Mouse (Mus musculus) embryo, embryonic 11.5 days (tissue): Measurements from ENCODE around the gene Ryr2.

ENCODE experiments used
- DNase-seq: peaks from one replicate; pipeline ENCODE4 v3.0.0-alpha.2; 2012; ENCODE audit warnings: low read depth, low spot score

Ryr2 gene

DNA sequence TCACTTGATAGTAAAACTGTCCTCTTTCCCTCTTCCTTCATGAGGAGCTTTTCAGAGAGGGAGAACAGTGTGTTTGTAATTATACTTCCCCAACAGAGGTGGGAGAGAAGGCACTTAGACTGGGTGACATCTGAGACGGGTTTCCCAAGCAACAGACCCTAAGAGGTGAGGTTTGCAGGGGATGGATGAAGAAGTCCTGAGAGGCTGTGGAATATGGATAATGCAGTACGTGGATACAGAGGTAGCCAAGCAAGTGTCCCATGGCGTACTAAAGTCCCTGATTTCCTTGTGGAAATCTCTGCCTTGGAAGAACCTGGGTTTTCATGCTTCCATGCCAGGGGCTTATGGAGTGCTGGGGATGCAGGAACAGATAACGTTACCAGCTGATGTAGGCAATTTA, 69.5 kb downstream of the Ryr2 start:
- DNase-seq: no peak

DNA sequence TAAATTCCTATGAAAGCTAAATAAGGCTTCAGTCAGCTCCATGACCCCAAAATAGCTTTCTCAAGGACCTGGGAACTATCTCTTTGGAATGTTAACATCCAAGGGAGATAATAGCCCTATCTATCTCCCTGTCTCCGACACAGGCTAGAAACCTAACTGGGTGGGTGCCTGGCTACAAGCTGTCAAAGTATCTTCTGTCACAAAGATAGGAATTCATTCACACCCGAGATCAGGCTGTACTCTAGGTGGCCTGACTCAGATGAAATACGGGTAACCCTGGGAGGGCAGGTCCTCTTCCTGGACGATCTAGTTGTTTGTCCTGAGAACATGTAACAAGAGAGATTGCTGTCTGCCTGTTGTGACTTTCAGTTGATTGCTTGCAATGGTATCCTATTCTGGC, 69.9 kb downstream of the Ryr2 start:
- DNase-seq: no peak

DNA sequence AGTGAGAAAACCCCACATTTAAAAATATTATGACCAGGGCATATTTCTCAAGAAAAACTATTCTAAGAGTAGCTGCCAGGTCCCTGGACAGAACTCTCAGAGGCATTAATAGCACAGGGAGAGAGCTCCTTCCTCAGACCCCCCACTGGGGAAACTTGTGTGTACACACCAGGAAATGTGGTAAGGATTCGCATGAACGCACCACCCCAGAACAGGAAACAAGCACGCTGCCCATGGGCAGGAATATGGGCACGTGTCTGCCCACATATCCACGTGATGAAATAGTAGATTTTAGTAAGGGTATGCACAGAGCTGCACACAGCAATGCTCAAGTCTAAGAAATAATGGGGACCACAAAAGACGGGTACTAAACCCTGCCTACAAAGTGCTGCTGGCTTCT, 72.8 kb downstream of the Ryr2 start:
- DNase-seq: no peak

DNA sequence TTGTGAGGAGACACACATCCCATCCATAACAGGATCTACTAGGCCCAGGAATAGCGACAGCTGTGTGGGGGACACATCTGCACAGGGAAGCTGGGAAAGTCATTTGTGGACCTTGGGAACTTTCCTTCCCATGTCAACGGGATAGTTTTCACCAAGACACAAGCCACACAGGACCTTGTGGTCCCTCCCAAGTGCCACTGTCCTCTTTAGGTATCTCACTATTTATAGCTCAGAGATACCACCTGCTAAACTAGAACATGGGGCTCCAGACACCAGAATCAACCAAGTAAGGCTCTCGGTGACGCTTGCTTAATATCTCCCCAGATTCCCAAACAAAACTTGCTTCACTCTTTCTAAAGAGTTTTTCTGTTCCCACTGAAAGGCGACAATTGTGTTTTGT, 73.5 kb downstream of the Ryr2 start:
- DNase-seq: no peak

DNA sequence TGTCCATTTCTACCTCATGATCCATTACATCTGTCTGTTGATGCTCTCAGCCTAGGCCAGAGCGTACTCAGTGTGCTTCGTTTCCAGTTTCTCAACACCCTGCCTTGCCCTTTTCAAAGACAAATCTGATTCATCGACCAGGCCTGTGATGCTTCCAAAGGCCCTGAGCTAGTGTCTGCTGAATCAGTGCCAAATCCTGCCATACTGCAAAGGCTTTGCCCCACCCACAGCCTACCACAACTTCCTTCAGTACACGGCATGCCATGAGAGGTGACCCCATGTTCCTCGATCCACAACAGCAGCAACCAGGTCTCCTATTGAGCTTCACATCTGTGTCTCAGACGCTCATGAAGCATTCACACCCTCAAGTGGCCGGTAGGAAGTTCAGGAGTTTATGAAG, 76.9 kb downstream of the Ryr2 start:
- no peak for DNase-seq

DNA sequence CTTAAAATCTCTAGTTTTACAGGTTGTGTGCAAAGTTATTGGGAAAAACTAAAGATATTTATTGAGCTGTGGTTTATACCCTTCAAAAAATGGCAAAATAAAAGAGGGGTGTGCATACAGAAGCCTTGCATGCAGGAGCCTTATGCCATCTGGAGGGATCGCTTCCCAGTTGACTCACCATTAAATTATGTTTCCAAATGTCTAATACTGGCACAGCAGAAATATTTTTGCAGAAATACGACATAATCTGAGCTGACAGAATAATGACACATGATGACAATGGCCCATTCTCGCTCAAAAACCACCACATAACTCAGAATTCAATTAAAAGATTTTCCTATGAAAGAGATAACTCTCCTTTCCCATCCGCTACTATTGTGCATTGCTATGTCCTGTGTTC, 77.4 kb downstream of the Ryr2 start:
- DNase-seq: no peak

DNA sequence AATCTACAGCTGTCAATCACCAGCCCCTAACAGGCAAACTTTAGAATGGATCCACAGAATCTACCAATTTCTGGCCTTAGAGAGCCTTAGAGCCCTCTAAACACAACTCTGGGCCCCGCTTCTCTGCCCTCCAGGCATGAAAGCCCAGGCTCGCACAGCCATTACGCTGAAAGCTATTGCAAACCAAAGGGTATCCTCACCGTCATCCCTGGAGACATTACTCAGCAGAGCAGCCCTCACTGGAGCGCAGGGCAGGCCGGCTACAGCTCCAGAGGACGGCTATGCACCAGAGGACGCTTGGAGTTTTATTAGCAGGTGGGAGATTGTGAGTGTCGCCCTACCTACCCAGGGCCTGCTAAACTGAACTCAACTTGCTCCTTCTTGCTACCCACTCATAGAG, 88.7 kb downstream of the Ryr2 start:
- DNase-seq: no peak

DNA sequence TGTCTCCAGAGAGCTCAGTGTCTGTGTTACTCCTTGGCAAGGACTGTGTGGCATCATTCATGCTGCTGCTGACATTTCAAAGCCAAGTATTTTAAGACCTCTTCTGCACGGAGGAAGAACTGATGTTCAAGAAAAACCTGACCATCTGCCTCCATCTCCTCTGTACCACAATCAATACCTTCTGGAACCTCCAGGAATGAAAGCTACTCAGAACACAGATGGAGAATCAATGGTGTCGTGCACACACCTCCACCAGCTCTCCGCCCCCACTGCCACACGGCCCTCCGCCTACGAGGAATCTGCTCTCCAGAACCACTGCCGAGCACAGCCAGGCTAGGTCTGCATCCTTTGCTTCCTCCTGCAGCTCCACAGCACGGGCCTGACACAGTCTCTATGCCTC, 92.8 kb downstream of the Ryr2 start:
- no peak for DNase-seq

DNA sequence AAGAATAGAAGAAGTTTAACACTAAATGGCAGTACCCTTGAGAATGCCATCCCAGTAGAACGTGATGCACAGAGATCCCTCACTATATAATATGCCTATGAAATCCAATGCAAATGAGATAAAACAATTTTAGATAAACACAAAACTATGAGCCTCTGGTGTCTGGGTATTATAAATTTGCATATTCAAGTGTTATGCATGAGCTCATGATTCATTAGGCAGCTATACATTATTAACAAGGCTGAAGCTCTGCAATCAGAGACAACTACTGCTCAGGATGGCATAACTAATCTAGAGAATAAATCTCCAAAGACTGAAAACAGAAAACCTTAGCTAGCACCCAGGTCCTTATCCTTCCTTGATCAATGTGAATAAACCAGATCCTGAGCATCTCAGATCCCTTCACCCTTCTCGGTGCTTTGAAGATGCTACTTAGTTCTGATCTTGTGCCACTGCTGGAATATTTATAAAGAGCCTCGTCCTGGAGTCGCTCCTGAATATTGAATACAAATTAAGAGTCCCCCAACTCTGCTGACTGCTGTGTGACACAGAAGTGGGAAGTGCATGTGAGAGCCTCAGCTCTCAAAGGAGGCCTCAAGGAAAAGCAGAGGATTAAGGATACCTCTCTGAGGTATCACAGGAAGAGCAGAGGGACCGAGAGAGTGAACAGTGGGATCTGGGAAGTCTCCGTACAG, 97.6 kb downstream of the Ryr2 start:
- DNase-seq: no peak

DNA sequence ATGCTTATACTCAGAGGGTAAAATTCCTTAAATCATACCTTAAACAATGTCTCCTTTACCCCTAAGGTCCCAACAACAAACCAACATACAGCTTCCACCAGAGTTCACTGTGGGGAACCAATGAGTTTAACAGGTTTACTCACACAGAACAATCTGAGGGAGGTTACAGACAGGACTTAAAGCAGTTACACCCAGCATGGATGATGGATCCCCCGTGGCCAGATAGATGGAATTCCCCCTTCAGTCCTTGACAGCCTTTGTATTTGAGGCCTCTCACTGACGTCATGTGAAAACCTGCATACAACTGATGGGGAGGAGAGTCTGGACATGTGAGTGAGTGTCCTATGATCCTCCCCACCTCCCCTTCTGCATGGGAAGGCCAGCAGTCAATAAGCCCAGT, 99.2 kb downstream of the Ryr2 start:
- DNase-seq: no peak

DNA sequence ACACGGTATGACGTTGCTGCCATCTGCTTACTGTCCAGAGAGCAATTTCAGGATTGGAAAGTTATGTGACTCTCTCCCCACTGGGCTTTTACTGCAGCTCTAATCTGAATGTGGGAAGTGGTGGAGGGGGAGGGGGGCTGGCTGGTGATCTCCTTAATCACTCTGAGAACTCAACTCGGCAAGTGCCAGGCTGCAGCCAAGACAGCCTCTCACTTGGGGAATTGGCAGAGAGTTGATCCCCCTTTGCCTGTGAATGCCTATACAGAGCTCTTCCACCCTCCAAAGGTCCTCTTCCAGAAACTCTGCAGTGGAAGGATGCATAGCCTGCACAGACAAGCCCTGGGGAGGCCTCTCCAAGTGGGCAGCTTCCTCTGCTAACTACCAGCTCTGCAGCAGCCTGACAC, 104.9 kb downstream of the Ryr2 start:
- DNase-seq: no peak

DNA sequence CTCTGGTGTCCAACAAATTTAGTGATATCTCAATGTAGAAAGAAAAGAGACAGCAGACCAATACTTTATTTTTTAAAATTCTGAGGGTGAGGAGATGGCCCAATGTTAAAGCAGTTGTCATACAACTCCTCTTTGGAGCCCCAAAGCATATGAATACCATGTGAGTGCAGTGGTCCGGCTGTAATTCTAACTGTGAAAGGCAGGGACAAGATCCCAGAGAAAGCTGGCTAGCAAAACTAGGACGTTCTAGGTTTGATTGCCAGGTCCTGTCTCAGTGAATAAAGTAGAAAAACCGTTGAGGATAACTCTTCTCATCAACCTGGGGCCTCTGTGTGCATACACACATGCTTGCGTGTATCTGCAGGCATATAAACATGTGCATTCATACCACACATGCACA, 106.9 kb downstream of the Ryr2 start:
- no peak for DNase-seq

DNA sequence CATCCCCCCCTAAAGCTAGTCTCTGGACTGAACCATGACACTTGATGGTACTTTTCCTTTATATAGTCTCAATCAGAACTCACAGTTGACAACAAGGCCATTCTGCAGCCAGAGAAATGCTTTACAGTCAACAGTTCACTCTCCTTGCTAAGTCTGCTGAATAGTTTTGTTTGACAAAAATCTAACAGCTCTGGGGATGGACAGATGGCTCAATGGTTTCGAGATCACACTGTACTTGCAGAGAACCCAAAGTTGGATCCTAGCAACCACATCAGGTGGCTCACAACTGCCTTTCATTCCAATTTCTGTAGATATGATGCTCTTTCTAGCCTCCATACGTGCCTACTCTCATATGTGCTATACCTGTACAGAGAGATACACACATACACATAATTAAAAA, 109.4 kb downstream of the Ryr2 start:
- no peak for DNase-seq

DNA sequence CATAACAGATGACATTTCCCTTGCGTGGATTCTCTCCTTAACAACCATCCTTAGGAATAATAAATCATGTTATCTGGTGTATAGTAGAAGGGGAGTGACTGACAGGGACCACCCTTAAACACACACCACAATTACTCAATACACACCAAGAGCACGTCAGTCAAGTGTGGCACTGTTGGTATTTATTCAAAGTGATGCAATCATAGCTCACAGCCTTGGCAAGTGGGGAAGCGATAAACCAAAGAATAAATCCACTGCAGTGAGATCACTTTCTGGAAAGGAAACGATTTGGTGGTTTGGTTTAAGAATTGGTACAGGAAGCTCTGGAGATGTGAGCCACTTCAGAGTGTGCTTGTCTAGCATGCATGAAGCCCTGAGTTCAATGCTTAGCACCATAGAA, 119.2 kb downstream of the Ryr2 start:
- no peak for DNase-seq

DNA sequence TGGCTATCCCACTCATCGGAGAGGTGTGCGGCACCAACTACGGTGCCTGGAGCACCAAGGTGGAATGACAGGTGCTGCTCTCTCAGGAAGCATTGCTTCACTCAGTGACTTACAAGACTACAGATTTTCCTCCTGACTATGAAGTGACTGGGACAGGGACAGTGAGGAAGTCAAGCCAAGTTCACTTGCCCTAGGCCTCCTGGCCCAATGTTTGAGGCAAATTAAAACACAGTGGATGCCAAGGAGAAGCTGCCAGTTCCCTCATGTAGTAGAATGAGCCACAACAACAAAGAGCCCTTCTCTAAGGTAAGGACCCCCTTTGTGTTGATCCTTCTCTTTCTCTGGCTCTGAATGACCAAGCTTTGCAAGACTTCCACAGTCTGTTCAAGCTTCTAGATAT, 121.7 kb downstream of the Ryr2 start:
- no peak for DNase-seq

DNA sequence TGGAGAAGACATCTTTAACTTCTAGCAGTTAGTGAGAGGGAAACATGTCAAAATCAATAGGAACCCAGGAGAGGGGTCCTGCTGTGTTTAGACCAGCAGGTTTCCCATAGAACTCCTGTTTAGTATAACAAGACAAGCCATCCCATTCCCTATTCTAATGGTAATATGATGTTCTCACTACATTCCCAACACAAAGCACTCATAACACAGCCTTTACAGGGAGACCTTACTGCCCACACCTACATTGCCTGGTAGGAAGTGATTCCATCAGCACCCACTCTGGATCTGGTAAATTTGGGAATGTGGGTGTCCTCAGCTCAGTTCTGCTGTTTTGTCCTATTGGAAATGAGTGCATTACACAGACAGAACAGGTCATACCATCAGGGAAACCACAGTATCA, 127.7 kb downstream of the Ryr2 start:
- no peak for DNase-seq

DNA sequence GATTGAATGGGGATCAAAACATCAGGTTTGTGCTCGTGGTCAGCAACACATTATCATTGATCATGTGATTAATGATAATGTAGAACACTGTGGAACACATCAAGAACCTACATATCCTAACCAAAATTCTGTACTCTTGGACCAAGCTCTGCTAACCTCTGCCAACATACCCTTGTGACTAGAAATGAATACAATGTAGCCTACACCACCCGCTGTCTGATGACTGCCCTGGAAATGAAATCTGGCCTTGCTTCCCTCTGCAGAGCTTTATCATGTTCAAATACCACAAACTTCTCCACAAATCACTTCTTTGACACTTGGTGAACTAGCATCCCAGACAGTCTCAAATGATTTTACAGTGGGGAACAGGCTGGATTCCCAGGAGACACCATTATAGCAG, 128.4 kb downstream of the Ryr2 start:
- DNase-seq: no peak

DNA sequence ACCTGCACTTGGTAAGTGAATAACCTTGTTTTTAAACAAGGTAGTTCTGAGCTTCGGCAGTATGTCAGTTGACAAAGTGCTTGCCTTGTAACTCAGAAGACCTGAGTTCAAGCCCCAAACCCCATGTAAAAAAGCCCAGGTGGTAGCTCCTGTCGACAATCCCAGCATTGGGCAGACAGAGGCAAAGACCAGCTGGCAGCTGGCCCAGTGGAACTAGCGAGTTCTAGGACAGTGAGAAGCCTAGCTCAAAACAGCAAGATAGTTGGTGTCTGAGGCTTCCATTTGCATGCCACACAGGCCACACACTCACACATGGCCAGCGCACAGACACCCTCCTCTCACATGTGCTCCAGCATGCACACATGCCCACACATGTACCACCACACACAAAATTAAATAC, 129.1 kb downstream of the Ryr2 start:
- no peak for DNase-seq

DNA sequence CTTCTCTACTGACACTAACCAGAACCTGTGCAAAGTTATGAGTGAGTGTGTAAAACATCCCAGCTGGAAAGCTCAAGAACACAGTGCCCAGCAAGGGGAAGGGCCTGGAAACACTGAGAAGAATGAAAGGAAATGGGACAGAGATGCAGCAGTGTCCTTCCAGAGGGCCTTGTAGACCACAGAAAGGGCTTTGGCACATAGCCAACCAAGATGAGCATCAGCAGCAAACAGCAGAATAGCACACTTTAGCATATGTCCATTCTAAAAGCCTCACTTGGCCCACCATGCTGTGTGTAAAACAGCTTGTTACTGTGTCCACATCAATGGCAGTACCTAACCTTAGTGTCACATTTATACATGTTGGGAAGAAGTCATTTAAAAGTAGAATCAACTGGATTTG, 142.4 kb downstream of the Ryr2 start:
- DNase-seq: no peak

DNA sequence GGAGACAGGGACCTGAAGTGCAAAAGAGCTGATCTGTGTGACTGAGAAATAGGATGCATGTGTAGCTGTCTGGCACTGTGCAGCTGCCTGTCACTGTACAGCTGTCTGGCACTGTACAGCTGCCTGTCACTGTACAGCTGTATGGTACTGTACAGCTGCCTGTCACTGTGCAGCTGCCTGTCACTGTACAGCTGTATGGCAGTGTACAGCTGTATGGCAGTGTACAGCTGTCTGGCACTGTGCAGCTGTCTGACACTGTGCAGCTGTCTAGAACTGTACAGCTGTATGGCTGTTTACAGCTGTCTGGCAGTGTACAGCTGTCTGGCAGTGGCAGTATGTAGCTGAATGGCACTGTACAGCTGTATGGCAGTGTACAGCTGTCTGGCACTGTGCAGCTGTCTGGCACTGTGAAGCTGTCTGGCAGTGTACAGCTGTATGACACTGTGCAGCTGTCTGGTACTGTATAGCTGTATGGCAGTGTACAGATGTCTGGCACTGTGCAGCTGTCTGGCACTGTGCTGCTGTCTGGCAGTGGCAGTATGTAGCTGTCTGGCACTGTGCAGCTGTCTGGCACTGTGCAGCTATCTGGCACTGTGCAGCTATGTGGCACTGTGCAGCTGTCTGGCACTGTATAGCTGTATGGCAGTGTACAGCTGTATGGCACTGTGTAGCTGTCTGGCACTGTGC, 147.1 kb downstream of the Ryr2 start:
- no peak for DNase-seq

DNA sequence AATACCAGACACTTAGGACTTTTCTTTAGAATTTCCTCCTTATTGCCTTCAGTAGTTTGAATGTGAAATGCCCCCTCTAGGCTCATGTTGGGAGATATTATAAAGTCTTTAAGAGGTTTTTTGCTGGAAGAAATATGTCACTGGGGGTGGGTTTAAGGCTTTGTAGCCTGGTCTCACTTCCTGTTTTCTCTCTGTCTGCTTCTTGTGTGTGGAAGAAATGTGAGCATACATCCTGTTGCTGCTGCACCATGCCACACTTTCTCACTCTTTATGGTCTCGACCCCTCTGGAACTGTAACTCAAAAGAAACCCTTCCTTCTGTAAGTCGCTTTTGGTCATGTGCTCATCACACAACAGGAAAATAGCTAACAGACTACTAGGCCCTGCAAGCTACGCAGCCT, 147.9 kb downstream of the Ryr2 start:
- no peak for DNase-seq

DNA sequence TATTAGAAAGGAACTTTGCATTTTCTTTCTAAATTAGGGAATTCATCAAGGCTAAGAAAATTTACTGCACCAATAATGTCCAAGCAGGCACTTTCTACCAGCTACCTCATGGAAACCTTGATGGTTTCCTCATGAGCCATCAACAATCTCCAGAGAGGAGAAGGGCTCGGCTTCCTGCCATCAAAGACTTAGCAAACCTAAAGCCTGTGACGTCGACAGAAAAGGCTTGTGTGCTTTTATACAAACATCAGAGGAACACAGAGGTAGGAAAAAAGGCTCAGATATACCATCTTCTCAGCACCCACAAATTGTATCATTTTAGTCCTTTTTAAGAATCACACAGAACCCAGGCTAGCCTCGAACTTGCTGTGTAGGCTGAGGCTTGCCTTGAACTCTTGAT, 148.5 kb downstream of the Ryr2 start:
- no peak for DNase-seq

DNA sequence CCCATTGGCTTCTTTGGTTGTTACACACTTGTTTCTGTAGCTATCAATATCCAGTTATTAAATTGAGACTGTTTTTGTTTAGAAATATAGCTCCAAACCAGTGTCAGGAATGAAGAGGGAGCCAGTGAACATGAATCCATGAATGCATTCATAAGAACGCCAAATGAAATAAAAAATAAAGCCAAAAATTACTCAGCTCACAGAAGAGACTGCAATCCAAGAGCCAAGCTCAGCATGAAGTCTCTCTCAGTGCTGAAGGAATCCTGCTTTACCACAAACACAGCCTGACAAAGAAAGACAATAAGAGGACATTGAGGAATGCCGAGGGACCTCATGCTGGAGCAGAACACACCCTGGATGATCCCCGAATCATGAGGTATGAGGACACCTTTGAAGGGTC, 154.8 kb downstream of the Ryr2 start:
- DNase-seq: no peak

DNA sequence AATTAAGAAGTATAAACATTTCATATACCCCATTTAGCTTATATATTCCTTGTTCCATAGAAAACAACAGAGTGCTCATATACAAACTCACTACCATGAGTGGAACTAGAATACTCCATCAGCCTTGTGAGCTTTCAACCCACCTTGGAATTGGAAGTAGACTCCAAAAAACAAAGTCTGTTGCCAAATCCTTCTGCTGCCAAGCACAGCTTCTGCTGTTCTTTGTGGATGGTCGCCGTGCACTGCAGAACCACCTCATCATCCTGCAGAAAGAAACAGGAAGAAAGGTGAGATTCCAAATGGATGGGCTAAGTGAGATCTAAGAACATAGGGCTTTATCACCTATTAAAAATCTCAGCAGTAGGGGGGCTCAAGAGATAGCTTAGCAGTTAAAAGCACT, 161.0 kb downstream of the Ryr2 start:
- DNase-seq: no peak
